Mouse (Mus musculus) bone marrow macrophage, adult 2 months (primary cell): ENCODE measurements around the gene Bcl2.

Experiments used
- CTCF ChIP-seq: IDR thresholded peaks from 2 replicates; pipeline ENCODE4 v1.5.1; 2012; ENCODE audit warnings: low read depth, mild to moderate bottlenecking, low read length, moderate library complexity
- POLR2A ChIP-seq: IDR thresholded peaks from 2 replicates; pipeline ENCODE4 v1.6.1; 2012; ENCODE audit warnings: mild to moderate bottlenecking, low read depth, low read length, borderline replicate concordance

GRCm38 (mm10) chr1:106603406-106603805 is 110.7 kb downstream of the Bcl2 start:
- no peak for TF ChIP-seq CTCF
- no peak for TF ChIP-seq POLR2A
